Mouse (Mus musculus) embryonic facial prominence, embryonic 12.5 days (tissue): Measurements from ENCODE around the gene Timm22. TPM values are rescaled to one million over a fixed set of nuclear protein-coding genes. Genes with fewer than 3 reads are reported as not detected.
A peak's percentile ranks its signal among the peaks of the same experiment; 100 is the strongest.

Experiments used
- ATAC-seq: fragments of 200-750 bp; cut with Nextera tagmentation; 2 replicates; pipeline ENCODE4 v1.8.0; 2017; ENCODE audit not compliant: insufficient number of reproducible peaks, insufficient read depth, low FRiP score, low TSS enrichment
- H3K27ac ChIP-seq: fragments of 300-500 bp; sonication (generic); 2 replicates; pipeline ENCODE4 v1.5.1; 2016; ENCODE audit warnings: mild to moderate bottlenecking
- H3K27me3 ChIP-seq: fragments of 300-500 bp; sonication (generic); 2 replicates; pipeline ENCODE4 v1.6.1; 2016; ENCODE audit warnings: mild to moderate bottlenecking, moderate library complexity
- H3K36me3 ChIP-seq: fragments of 300-500 bp; sonication (generic); 2 replicates; pipeline ENCODE4 v1.6.1; 2016; ENCODE audit warnings: mild to moderate bottlenecking
- H3K4me1 ChIP-seq: fragments of 300-500 bp; sonication (generic); 2 replicates; pipeline ENCODE4 v1.6.1; 2016
- H3K4me2 ChIP-seq: fragments of 300-500 bp; sonication (generic); replicated peaks from 2 replicates; pipeline ENCODE4 v1.6.1; 2016; ENCODE audit warnings: mild to moderate bottlenecking, moderate library complexity
- H3K4me3 ChIP-seq: fragments of 300-500 bp; sonication (generic); 2 replicates; pipeline ENCODE4 v1.5.1; 2016; ENCODE audit warnings: mild to moderate bottlenecking
- H3K9ac ChIP-seq: fragments of 300-500 bp; sonication (generic); 2 replicates; pipeline ENCODE4 v1.6.1; 2016; ENCODE audit warnings: mild to moderate bottlenecking, moderate library complexity
- H3K9me3 ChIP-seq: fragments of 300-500 bp; sonication (generic); 2 replicates; pipeline ENCODE4 v1.6.1; 2016; ENCODE audit warnings: mild to moderate bottlenecking, moderate library complexity
- WGBS: fragments of 180-500 bp; shearing (Covaris S2); methylation state at CpG from one replicate; pipeline ENCODE4 v1.1.7; 2016; 5-methylcytosine and 5-hydroxymethylcytosine counted together
- polyA plus RNA-seq: library from polyadenylated mRNA; unstranded; fragments of >200 nt; fragmentation: Nextera tagmentation; extraction: Ambion mirVana; gene quantifications from 2 replicates; pipeline ENCODE4 v1.2.1, GENCODE M21; 2016

The Timm22 gene
- polyA plus RNA-seq, 1 experiment from 2014 or later: 142 TPM

- 41% methylated on average over 4 of the region's 4 CpGs for WGBS
- no peak for ATAC-seq
Measured at GRCm38 (mm10) chr11:76465879-76466278, 59.1 kb downstream of the Timm22 start.

More at GRCm38 (mm10) chr11:76465879-76466278, 59.1 kb downstream of the Timm22 start:
- Histone ChIP-seq H3K4me3 (no peak overlapping the region), H3K9me3 (no peaks in the 10 kb centered on the region), H3K4me2 (no peak overlapping the region), H3K27ac (no peak overlapping the region), H3K4me1 (peaks cover 47% of the 10 kb centered on the region), H3K27me3 (no peaks in the 10 kb centered on the region), H3K9ac (peak overlapping the region; percentile 12; the same call in 1 of the 2 replicates), H3K36me3 (peaks cover 32% of the 10 kb centered on the region)

Other genes starting within 250 kb of the Timm22 start
- gene Vps53, start 227.3 kb upstream of the Timm22 start, polyA plus RNA-seq: 44.1 and 45.9 TPM in 2 replicates
- 26.8 and 27.5 TPM in 2 replicates for gene Fam57a, start 227.3 kb upstream of the Timm22 start, polyA plus RNA-seq
- 0.72 and 0.87 TPM in 2 replicates for gene Dbil5, start 189.3 kb upstream of the Timm22 start, polyA plus RNA-seq
- 34.5 TPM in 2 replicates for gene Gemin4, start 189.3 kb upstream of the Timm22 start, polyA plus RNA-seq
- 26.3 and 27.6 TPM in 2 replicates for gene Mrm3, start 163.2 kb upstream of the Timm22 start, polyA plus RNA-seq
- 121 and 126 TPM in 2 replicates for gene Glod4, start 163.2 kb upstream of the Timm22 start, polyA plus RNA-seq
- gene Nxn, start 7.8 kb upstream of the Timm22 start, polyA plus RNA-seq: 72.1 and 77.9 TPM in 2 replicates
- 46.7 and 48.6 TPM in 2 replicates for gene Abr, start 215.4 kb downstream of the Timm22 start, polyA plus RNA-seq